Mouse (Mus musculus) heart, adult 2 months (tissue): ENCODE measurements around the gene Larp1b.

Experiments used
- CTCF ChIP-seq: fragments of 200-600 bp; IDR thresholded peaks from 2 replicates; pipeline ENCODE4 v1.8.1; 2022; ENCODE audit warnings: antibody characterized with exemption, mild to moderate bottlenecking, moderate library complexity
- POLR2A ChIP-seq: fragments of 200-500 bp; IDR thresholded peaks from 2 replicates; pipeline ENCODE4 v1.6.1; 2011; ENCODE audit warnings: mild to moderate bottlenecking, low read depth, low read length, control low read depth; ENCODE audit not compliant: insufficient read depth

DNA sequence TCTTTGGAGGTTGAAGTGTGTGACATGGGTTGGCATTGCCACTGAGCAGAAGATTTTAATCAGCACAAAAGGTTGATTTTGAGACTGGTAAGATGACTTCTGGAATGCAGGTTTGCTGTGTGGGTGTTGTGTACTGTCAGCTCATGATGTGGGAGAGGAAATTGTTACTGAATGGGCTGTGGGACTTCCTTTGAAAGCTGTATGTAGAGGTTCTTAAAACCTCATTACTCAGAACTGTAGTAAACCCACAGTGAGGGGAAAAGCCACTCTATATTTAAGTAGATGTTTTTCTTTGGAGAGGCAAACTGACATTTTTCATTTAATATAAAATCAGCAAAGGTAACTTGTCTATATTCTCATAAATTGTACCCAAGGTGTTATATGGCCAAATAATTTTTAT is 31.1 kb downstream of the Larp1b start:
- TF ChIP-seq CTCF (no peak), POLR2A (no peak)
